Mouse (Mus musculus) heart, embryonic 16.5 days (tissue): ENCODE data around the gene C5ar1. TPM values are rescaled to one million over a fixed set of nuclear protein-coding genes. Genes with fewer than 3 reads are reported as not detected.

ENCODE experiments used
- ATAC-seq: fragments of 200-750 bp; cut with Nextera tagmentation; replicated peaks from 2 replicates; pipeline ENCODE4 v1.8.0; 2017; ENCODE audit warnings: moderate number of reproducible peaks; ENCODE audit not compliant: insufficient read depth, low FRiP score; ENCODE audit errors: extremely low read depth
- H3K27ac ChIP-seq: fragments of 300-500 bp; sonication (generic); 2 replicates; pipeline ENCODE4 v1.5.1; 2014; ENCODE audit warnings: mild to moderate bottlenecking, low read length, control low read depth, moderate library complexity
- H3K27me3 ChIP-seq: fragments of 300-500 bp; sonication (generic); 2 replicates; pipeline ENCODE4 v1.6.1; 2014; ENCODE audit warnings: low read length, mixed read lengths; ENCODE audit not compliant: control insufficient read depth, insufficient read depth
- H3K36me3 ChIP-seq: fragments of 300-500 bp; sonication (generic); 2 replicates; pipeline ENCODE4 v1.6.1; 2014; ENCODE audit not compliant: control insufficient read depth, insufficient read depth
- H3K4me1 ChIP-seq: fragments of 300-500 bp; sonication (generic); 2 replicates; pipeline ENCODE4 v1.6.1; 2014; ENCODE audit warnings: low read length, mixed read lengths; ENCODE audit not compliant: control insufficient read depth, insufficient read depth
- H3K4me2 ChIP-seq: fragments of 300-500 bp; sonication (generic); 2 replicates; pipeline ENCODE4 v1.6.1; 2014; ENCODE audit warnings: low read depth, mild to moderate bottlenecking, control low read depth, low read length
- H3K4me3 ChIP-seq: fragments of 300-500 bp; sonication (generic); 2 replicates; pipeline ENCODE4 v1.5.1; 2014; ENCODE audit warnings: mild to moderate bottlenecking, control low read depth, low read length
- H3K9ac ChIP-seq: fragments of 300-500 bp; sonication (generic); 2 replicates; pipeline ENCODE4 v1.6.1; 2014; ENCODE audit warnings: low read length, control low read depth
- H3K9me3 ChIP-seq: fragments of 300-500 bp; sonication (generic); replicated peaks from 2 replicates; pipeline ENCODE4 v1.6.1; 2016; ENCODE audit warnings: low read length; ENCODE audit not compliant: control insufficient read depth
- WGBS: fragments of 180-500 bp; shearing (Covaris S2); extraction: QIAGEN DNeasy Blood & Tissue Kit; methylation state at CpG from one replicate; pipeline ENCODE4 v1.1.7; 2014; 5-methylcytosine and 5-hydroxymethylcytosine counted together
- polyA plus RNA-seq: library from polyadenylated mRNA; unstranded; fragments of >200 nt; fragmentation: Nextera tagmentation; extraction: Ambion mirVana; gene quantifications from 2 replicates; pipeline ENCODE4 v1.2.1, GENCODE M21; 2015

Gene C5ar1
- polyA plus RNA-seq, 1 experiment from 2014 or later = 3.2 TPM

DNA sequence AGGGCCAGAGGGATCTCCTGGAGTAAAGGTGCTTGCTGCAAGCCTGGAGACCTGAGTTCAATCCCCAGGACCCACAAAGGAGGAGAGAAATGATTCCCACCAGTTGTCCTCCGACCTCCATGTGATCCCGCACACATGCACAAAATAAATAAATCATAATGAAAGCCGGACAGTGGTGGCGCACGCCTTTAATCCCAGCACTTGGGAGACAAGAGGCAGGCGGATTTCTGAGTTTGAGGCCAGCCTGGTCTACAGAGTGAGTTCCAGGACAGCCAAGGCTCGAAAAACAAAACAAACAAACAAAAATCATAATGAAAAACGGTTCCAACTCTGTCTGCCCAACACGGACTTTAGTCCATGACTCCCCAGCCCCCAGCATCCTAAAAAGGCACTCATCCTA is 25.6 kb upstream of the C5ar1 start:
- Histone ChIP-seq H3K9ac (no peak overlapping the region), H3K4me2 (peak overlapping the region; percentile 58), H3K4me3 (peak overlapping the region; percentile 78), H3K9me3 (no peaks in the 10 kb centered on the region), H3K27me3 (no peaks in the 10 kb centered on the region), H3K4me1 (peaks cover 4% of the 10 kb centered on the region; the same call in 1 of the 2 replicates), H3K36me3 (peaks cover 28% of the 10 kb centered on the region), H3K27ac (peak overlapping the region; percentile 98)
- no peak for ATAC-seq
- 68% methylated on average over 9 of the region's 9 CpGs for WGBS

DNA sequence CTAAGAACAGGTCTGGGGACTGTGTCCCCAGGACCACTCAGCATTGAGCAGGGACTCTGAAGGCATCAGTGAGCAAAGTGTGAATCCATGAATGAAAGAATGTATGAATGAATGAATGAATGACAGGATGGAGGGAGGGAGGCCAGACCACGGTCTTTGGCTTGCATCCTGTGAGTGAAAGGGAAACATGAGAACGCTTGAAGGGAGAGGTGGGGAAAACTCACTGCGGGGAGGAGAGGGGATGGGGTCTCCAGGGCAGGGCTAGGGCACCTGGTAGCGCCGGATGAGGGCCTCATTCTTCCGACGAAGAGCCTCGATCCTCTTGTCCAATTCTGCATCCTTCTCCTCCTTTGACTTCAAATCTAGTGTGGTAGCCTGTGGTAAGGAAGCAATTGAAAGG is 24.7 kb upstream of the C5ar1 start:
- peaks cover 28% of the 10 kb centered on the region for H3K36me3 ChIP-seq
- no peak overlapping the region for H3K4me2 ChIP-seq
- H3K4me1 ChIP-seq = peaks cover 4% of the 10 kb centered on the region; the same call in 1 of the 2 replicates
- no peak overlapping the region for H3K27ac ChIP-seq
- H3K27me3 ChIP-seq = no peaks in the 10 kb centered on the region
- WGBS = 90% methylated on average over 8 of the region's 8 CpGs
- no peaks in the 10 kb centered on the region for H3K9me3 ChIP-seq
- ATAC-seq = no peak
- H3K4me3 ChIP-seq = no peak overlapping the region
- no peak overlapping the region for H3K9ac ChIP-seq

DNA sequence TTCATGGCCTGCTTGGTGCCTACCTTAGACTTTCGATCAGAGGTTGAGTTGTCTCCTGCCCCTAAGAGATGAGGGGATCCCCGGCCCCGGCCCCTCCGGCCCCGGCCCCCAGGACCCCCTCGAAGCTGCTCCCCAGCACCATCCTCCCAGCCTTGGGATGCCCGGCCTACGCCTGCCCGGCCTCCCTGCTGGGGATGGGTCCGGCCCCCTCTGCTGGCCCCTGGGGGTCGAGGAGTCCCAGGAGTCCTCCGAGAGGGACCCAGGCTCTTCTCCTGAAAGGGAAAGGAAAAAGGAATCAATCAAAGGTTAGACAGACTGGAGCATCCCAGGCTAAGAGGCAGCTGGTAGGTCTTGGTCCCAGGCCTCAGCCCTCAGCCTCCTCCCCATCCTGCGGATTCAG is 23.0 kb upstream of the C5ar1 start:
- Histone ChIP-seq H3K27ac (no peak overlapping the region), H3K4me2 (no peak overlapping the region), H3K9ac (no peak overlapping the region), H3K27me3 (no peaks in the 10 kb centered on the region), H3K9me3 (no peaks in the 10 kb centered on the region), H3K4me3 (no peak overlapping the region), H3K36me3 (peaks cover 38% of the 10 kb centered on the region), H3K4me1 (peaks cover 4% of the 10 kb centered on the region; the same call in 1 of the 2 replicates)
- 84% methylated on average over 13 of the region's 13 CpGs for WGBS
- ATAC-seq = no peak

DNA sequence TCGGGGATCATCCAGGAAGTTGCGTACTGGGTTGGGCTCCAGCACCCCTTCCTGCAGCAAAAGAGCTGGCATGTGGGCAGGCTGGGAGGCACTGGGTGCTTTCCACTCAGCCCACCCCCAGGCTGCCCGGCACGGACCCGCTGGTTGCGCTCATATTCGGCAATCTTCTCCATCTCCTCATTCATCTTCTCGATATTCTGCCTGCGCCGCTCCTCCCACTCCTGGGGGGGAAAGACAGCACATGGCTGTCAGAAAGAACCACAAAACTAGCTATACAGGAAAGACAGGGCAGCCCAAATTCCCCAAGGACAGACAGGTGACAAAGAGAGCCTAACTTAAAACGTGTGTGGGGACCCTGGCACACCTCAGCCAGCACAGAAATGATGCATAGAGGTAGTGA is 21.4 kb upstream of the C5ar1 start:
- H3K4me3 ChIP-seq = no peak overlapping the region
- ATAC-seq = no peak
- no peak overlapping the region for H3K4me2 ChIP-seq
- no peak overlapping the region for H3K27ac ChIP-seq
- 89% methylated on average over 11 of the region's 11 CpGs for WGBS
- peaks cover 3% of the 10 kb centered on the region; the same call in 1 of the 2 replicates for H3K4me1 ChIP-seq
- no peaks in the 10 kb centered on the region for H3K9me3 ChIP-seq
- peaks cover 54% of the 10 kb centered on the region for H3K36me3 ChIP-seq
- no peaks in the 10 kb centered on the region for H3K27me3 ChIP-seq
- H3K9ac ChIP-seq = no peak overlapping the region

DNA sequence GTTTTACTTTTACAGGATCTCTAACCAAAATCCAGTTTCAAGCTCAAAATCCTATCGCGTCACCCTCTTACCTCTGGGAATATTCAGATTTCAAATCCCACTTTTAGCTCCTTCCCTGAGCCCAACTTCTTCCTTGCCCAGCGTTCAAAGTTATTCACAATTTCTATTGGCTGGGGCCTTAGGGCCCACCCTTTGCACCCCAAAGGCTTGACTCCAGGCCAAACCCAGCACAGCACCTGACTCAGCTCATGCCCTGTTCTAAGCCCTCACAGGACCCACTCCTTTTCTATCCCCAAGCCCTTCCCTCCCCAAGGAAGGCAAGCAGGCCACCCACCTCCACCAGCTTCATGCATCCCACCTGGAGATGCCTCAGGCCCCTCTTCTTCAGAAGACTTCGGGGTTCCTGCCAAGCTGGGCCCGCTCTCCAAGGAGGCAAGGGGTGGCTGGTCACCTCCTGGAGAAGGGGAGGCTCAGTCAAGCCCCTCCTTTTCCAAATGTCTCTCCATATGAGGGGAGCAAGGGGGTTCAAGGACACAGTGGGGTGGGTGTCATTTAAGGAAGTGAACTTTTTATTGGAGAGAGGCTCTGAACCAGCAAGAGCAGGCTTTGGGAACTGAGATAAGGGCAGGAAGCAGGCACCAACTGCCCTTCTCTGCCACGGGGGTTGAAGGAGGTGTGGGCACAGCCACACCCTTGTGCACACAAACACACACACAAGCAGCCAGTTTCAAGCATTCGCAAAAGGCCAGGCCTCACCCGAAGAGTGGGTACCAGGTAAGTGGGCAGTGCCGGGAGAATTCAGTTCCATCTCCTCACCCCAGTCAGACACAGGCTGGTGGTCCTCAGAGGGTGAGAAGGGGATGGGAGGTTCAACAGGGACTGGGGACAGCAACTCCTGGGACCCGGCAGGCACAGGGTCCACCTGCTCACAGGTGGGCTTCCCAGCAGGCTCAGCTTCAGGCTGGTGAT is 15.9 kb upstream of the C5ar1 start:
- no peak overlapping the region for H3K4me3 ChIP-seq
- H3K4me2 ChIP-seq = no peak overlapping the region
- no peaks in the 10 kb centered on the region for H3K27me3 ChIP-seq
- H3K27ac ChIP-seq = no peak overlapping the region
- H3K4me1 ChIP-seq = peaks cover 20% of the 10 kb centered on the region
- WGBS = 81% methylated on average over 10 of the region's 10 CpGs
- no peak overlapping the region for H3K9ac ChIP-seq
- H3K9me3 ChIP-seq = no peaks in the 10 kb centered on the region
- ATAC-seq = no peak
- H3K36me3 ChIP-seq = peaks cover 31% of the 10 kb centered on the region

DNA sequence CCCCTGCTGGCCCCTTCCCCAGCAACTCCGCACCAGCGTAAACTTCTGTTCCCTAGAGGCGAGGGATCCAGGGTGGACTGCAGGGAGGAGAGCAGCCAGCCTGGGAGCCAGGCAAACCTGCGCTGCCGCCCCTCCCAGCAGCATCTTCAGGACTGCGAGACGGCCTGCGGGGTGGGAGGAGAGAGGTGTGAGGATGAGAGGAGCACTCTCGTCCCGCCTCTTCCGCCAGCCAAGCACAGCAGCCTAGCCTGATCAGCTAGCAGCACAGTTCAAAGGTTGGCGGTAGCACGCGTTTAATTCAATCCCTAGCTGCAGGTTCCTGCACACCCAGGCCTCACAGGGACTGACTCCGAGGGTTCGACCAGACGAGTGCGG is 14.4 kb upstream of the C5ar1 start:
- Histone ChIP-seq H3K36me3 (peaks cover 29% of the 10 kb centered on the region), H3K4me3 (peak overlapping the region; percentile 83), H3K27ac (peak overlapping the region; percentile 92), H3K4me2 (peak overlapping the region; percentile 98), H3K27me3 (0 out of 2 replicates have a peak, but pooled peaks cover 2% of the 10 kb centered on the region), H3K4me1 (peaks cover 20% of the 10 kb centered on the region), H3K9me3 (no peaks in the 10 kb centered on the region), H3K9ac (peak overlapping the region; percentile 68)
- 1% methylated on average over 18 of the region's 18 CpGs for WGBS
- peak; percentile 59 for ATAC-seq

DNA sequence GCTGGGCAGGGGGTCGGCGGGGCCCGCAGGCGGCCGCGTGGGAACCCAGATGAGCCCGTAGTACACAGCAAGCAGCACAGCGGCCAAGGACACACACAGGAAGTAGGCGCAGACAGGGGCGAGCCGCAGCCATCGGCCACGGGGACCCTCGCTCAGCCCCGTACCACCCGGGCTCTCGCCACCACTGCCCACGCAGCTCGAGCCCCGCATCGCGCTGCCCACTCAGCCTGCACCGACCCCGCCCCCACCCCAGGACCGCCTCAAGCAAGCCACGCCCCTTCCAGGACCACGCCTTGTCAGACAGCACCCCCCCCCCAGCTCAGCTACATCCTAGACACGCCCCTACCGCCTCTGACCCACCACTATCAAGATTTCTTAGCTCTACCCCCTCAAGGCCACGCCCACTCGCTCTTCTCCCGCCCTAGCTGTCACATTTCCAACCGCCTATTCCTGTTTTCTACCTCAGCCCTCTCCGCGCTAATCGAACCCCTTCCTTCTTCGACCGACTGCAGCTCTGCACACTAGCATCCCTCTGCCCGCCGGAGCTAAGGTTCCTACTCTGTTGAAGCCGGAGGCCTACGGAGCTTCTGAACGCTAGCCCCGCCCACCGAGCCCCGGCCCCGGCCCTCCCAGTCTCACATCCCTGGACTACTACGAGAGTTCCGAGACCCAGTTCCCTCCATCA is 13.9 kb upstream of the C5ar1 start, which contains the start of gene Inafm1:
Gene Inafm1, minus strand, starts transcription at position 537 of the 685 bp plus-strand sequence.
- Histone ChIP-seq H3K36me3 (peaks cover 25% of the 10 kb centered on the region), H3K9me3 (no peaks in the 10 kb centered on the region), H3K4me1 (peaks cover 20% of the 10 kb centered on the region), H3K4me3 (peak within 1 kb of the TSS; percentile 83), H3K4me2 (peak within 1 kb of the TSS; percentile 98), H3K27me3 (0 out of 2 replicates have a peak, but pooled peaks cover 2% of the 10 kb centered on the region), H3K9ac (peak within 1 kb of the TSS; percentile 86), H3K27ac (peak within 1 kb of the TSS; percentile 92)
- WGBS = 1% methylated on average over 44 of the region's 49 CpGs
- ATAC-seq = peak; percentile 82

DNA sequence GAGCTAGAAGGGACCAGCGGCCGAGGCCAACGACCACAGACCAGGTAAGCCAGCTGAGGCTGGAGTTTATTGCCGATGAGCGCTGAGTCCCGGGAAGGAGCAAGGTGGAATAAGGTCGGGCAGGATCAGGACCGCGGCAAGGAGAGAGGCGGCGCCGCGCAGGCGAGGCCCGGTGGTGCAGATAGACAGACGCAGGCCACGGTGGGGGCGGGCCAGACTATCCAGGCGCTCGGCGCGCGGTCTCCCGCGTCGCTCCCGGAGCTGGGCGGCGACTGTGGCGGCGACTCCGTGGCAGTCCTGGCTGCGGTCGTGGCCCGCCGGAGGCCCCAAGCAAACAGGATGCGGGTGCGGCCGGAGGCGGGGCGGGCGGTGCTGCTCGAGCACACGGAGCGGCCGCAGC is 13.3 kb upstream of the C5ar1 start:
- peak; percentile 78 for ATAC-seq
- Histone ChIP-seq H3K4me1 (peaks cover 20% of the 10 kb centered on the region), H3K9ac (peak overlapping the region; percentile 86), H3K4me3 (peak overlapping the region; percentile 83), H3K36me3 (peaks cover 21% of the 10 kb centered on the region), H3K9me3 (no peaks in the 10 kb centered on the region), H3K27me3 (0 out of 2 replicates have a peak, but pooled peaks cover 2% of the 10 kb centered on the region), H3K4me2 (peak overlapping the region; percentile 98), H3K27ac (peak overlapping the region; percentile 88)
- WGBS = under 1% methylated on average over 46 of the region's 46 CpGs
